ENCODE assay signal across 7 mouse cellular contexts in the genomic region with DNA sequence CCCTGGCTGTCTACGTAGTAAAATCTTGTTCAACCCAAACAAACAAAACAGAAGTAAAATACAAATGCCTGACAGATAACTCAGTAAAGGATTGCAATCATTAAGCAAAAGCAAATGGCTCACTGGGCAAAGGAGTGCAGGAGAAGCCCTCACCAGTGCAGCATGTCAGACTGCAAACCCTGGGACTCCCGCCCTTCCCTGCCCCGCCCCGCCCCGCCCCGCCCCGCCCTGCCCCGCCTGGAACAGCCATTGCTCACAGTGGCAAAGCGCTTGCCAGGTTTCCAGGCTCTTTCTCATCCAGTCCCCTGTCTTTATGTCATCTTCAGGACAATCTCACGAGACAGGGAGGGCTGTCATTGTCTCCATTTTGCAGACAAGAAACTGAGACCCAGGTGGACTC. TPM values are rescaled to one million over a fixed set of nuclear protein-coding genes. Genes with fewer than 3 reads are reported as not detected.
DNase-seq lines count a peak whose midpoint lies in the region; ATAC-seq and TF ChIP-seq lines count a peak whose summit lies in the region.

No protein-coding gene starts in this region.

- H3K4me1 ChIP-seq in lung, embryonic 14.5 days (ENCODE audit: insufficient read depth): peaks cover 9% of the 10 kb centered on the region; the same call in 1 of the 2 replicates
- H3K4me1 ChIP-seq in embryonic facial prominence, embryonic 14.5 days (ENCODE audit: control insufficient read depth, insufficient read depth, low read length): peaks cover 6% of the 10 kb centered on the region; the same call in 1 of the 2 replicates
- peaks cover 11% of the 10 kb centered on the region for H3K4me1 ChIP-seq in limb, embryonic 12.5 days (replicated peaks)
- no peaks in the 10 kb centered on the region for H3K4me1 ChIP-seq in stomach, embryonic 16.5 days (ENCODE audit: control insufficient read depth, insufficient read depth, low read length)
- H3K4me1 ChIP-seq in thymus, adult 2 months (replicated peaks; ENCODE audit: control insufficient read depth, insufficient read depth, low read length): no peaks in the 10 kb centered on the region

- no peak for TF ChIP-seq POLR2A in thymus, adult 2 months (IDR thresholded peaks at IDR 0.05; ENCODE audit: control insufficient read depth, extremely low read depth, insufficient read depth, low read length, poor library complexity)

- WGBS in lung, embryonic 14.5 days: 4% methylated on average over 9 of the region's 10 CpGs
- WGBS in embryonic facial prominence, embryonic 14.5 days: 7% methylated on average over 5 of the region's 10 CpGs
- 1% methylated on average over 10 of the region's 10 CpGs for WGBS in limb, embryonic 12.5 days
- WGBS in stomach, embryonic 16.5 days: 2% methylated on average over 9 of the region's 10 CpGs
- 9% methylated on average over 8 of the region's 10 CpGs for WGBS in thymus, adult 2 months

- no peak overlapping the region for H3K9ac ChIP-seq in lung, embryonic 14.5 days
- no peak overlapping the region for H3K9ac ChIP-seq in embryonic facial prominence, embryonic 14.5 days (ENCODE audit: low read depth, low read length)
- no peak overlapping the region for H3K9ac ChIP-seq in limb, embryonic 12.5 days (replicated peaks)
- H3K9ac ChIP-seq in stomach, embryonic 16.5 days (ENCODE audit: low read length): no peak overlapping the region

- no peak for TF ChIP-seq CTCF in lung, embryonic 14.5 days (IDR thresholded peaks at IDR 0.05; ENCODE audit: low read depth)
- TF ChIP-seq CTCF in thymus, adult 2 months (IDR thresholded peaks at IDR 0.05; ENCODE audit: borderline replicate concordance, control insufficient read depth, extremely low read depth, insufficient read depth, low read length, poor library complexity): no peak

- no peaks in the 10 kb centered on the region for H3K9me3 ChIP-seq in lung, embryonic 14.5 days (ENCODE audit: low read depth, low read length)
- no peaks in the 10 kb centered on the region for H3K9me3 ChIP-seq in embryonic facial prominence, embryonic 14.5 days (ENCODE audit: control insufficient read depth, low read length)
- H3K9me3 ChIP-seq in limb, embryonic 12.5 days: no peaks in the 10 kb centered on the region
- no peaks in the 10 kb centered on the region for H3K9me3 ChIP-seq in stomach, embryonic 16.5 days (replicated peaks; ENCODE audit: control insufficient read depth, low read length)

- no peak overlapping the region for H3K27ac ChIP-seq in lung, embryonic 14.5 days (ENCODE audit: low read depth)
- H3K27ac ChIP-seq in embryonic facial prominence, embryonic 14.5 days (replicated peaks; ENCODE audit: low read depth, low read length): no peak overlapping the region
- H3K27ac ChIP-seq in limb, embryonic 12.5 days: no peak overlapping the region
- no peak overlapping the region for H3K27ac ChIP-seq in stomach, embryonic 16.5 days (ENCODE audit: low read length)
- H3K27ac ChIP-seq in thymus, adult 2 months (ENCODE audit: control insufficient read depth, insufficient read depth, low read length): no peak overlapping the region

- peak overlapping the region; percentile 49 for H3K4me2 ChIP-seq in lung, embryonic 14.5 days
- H3K4me2 ChIP-seq in embryonic facial prominence, embryonic 14.5 days (ENCODE audit: low read depth, low read length): 0 out of 2 replicates have a peak overlapping the region, but pooled peaks have one; percentile 29
- H3K4me2 ChIP-seq in limb, embryonic 12.5 days: peak overlapping the region; percentile 28; the same call in 1 of the 2 replicates
- peak overlapping the region; percentile 16; the same call in 1 of the 2 replicates for H3K4me2 ChIP-seq in stomach, embryonic 16.5 days (ENCODE audit: low read depth, low read length)

- peak; percentile 38 for DNase-seq in lung, embryonic 14.5 days
- no peak for DNase-seq in lung, postnatal 25 days (ENCODE audit: low spot score)
- DNase-seq in embryonic facial prominence, embryonic 14.5 days (ENCODE audit: low spot score): no peak
- DNase-seq in thymus, adult 2 months: no peak
- DNase-seq in right cerebral cortex, postnatal 36 days (ENCODE audit: low spot score in 2 of 2): no peak

- H3K4me3 ChIP-seq in lung, embryonic 14.5 days (ENCODE audit: low read depth, low read length): no peak overlapping the region
- no peak overlapping the region for H3K4me3 ChIP-seq in embryonic facial prominence, embryonic 14.5 days (ENCODE audit: low read depth, low read length)
- no peak overlapping the region for H3K4me3 ChIP-seq in limb, embryonic 12.5 days (replicated peaks)
- no peak overlapping the region for H3K4me3 ChIP-seq in stomach, embryonic 16.5 days (replicated peaks; ENCODE audit: low read length)
- H3K4me3 ChIP-seq in thymus, adult 2 months (ENCODE audit: control insufficient read depth, insufficient read depth, low read length): no peak overlapping the region

- H3K36me3 ChIP-seq in lung, embryonic 14.5 days (ENCODE audit: insufficient read depth): no peaks in the 10 kb centered on the region
- no peaks in the 10 kb centered on the region for H3K36me3 ChIP-seq in embryonic facial prominence, embryonic 14.5 days (ENCODE audit: control insufficient read depth, insufficient read depth, low read length)
- H3K36me3 ChIP-seq in limb, embryonic 12.5 days: no peaks in the 10 kb centered on the region
- H3K36me3 ChIP-seq in stomach, embryonic 16.5 days (ENCODE audit: control insufficient read depth, insufficient read depth, low read length): no peaks in the 10 kb centered on the region
- no peaks in the 10 kb centered on the region for H3K36me3 ChIP-seq in thymus, adult 2 months (ENCODE audit: control insufficient read depth, insufficient read depth, low read length)

- H3K27me3 ChIP-seq in lung, embryonic 14.5 days (ENCODE audit: insufficient read depth, low read length): no peaks in the 10 kb centered on the region
- peaks cover 4% of the 10 kb centered on the region; the same call in 1 of the 2 replicates for H3K27me3 ChIP-seq in embryonic facial prominence, embryonic 14.5 days (replicated peaks; ENCODE audit: control insufficient read depth, insufficient read depth, low read length)
- peaks cover 57% of the 10 kb centered on the region for H3K27me3 ChIP-seq in limb, embryonic 12.5 days
- no peaks in the 10 kb centered on the region for H3K27me3 ChIP-seq in stomach, embryonic 16.5 days (ENCODE audit: control insufficient read depth, insufficient read depth, low read length)
- peaks cover 3% of the 10 kb centered on the region; the same call in 1 of the 2 replicates for H3K27me3 ChIP-seq in thymus, adult 2 months (ENCODE audit: control insufficient read depth, insufficient read depth, low read length)

- ATAC-seq in lung, embryonic 14.5 days (ENCODE audit: insufficient read depth): peak; percentile 30; the same call in 1 of the 2 replicates
- no peak for ATAC-seq in embryonic facial prominence, embryonic 14.5 days (ENCODE audit: low read depth)
- ATAC-seq in limb, embryonic 12.5 days (ENCODE audit: insufficient number of reproducible peaks, insufficient read depth, low FRiP score, low TSS enrichment, low read depth): no peak
- no peak for ATAC-seq in stomach, embryonic 16.5 days (ENCODE audit: insufficient read depth, low FRiP score)

RNA-seq across cellular contexts. Expression of gene Rnf38, which starts 16.1 kb away (rescaled TPM):
- 30.7 and 33.2 TPM in 2 replicates for polyA plus RNA-seq in lung, embryonic 14.5 days (2014; fragmentation: Nextera tagmentation; extraction: Ambion mirVana)
- polyA plus RNA-seq in embryonic facial prominence, embryonic 14.5 days (2014; fragmentation: Nextera tagmentation; extraction: Ambion mirVana): 22.5 and 24.3 TPM in 2 replicates
- 29.4 and 31.5 TPM in 2 replicates for polyA plus RNA-seq in limb, embryonic 12.5 days (2016; fragmentation: Nextera tagmentation; extraction: Ambion mirVana)
- 16.2 and 17.5 TPM in 2 replicates for polyA plus RNA-seq in stomach, embryonic 16.5 days (2015; fragmentation: Nextera tagmentation; extraction: Ambion mirVana)
- polyA plus RNA-seq in thymus, adult 2 months (2012; rRNA removed): 435 and 445 TPM in 2 replicates

RNA-seq across cellular contexts. Expression of gene Melk, which starts 51.0 kb away (rescaled TPM):
- polyA plus RNA-seq in lung, embryonic 14.5 days (2014; fragmentation: Nextera tagmentation; extraction: Ambion mirVana): 58.5 and 61.9 TPM in 2 replicates
- polyA plus RNA-seq in embryonic facial prominence, embryonic 14.5 days (2014; fragmentation: Nextera tagmentation; extraction: Ambion mirVana): 30.5 and 37.9 TPM in 2 replicates
- 54.9 and 55.2 TPM in 2 replicates for polyA plus RNA-seq in limb, embryonic 12.5 days (2016; fragmentation: Nextera tagmentation; extraction: Ambion mirVana)
- 39.6 and 39.7 TPM in 2 replicates for polyA plus RNA-seq in stomach, embryonic 16.5 days (2015; fragmentation: Nextera tagmentation; extraction: Ambion mirVana)
- polyA plus RNA-seq in thymus, adult 2 months (2012; rRNA removed): 5.3 and 7.7 TPM in 2 replicates

Comparison
In these comparisons a context has a peak if more than half of its experiments do, and no peak if none do; other contexts are left out.
1. RNA of gene Rnf38, which starts 16.1 kb away (polyA plus RNA-seq): 435 to 445 TPM in thymus, adult 2 months; 30.7 to 33.2 TPM in lung, embryonic 14.5 days, 29.4 to 31.5 TPM in limb, embryonic 12.5 days, 22.5 to 24.3 TPM in embryonic facial prominence, embryonic 14.5 days and 16.2 to 17.5 TPM in stomach, embryonic 16.5 days; every median in the first group is over 10 times any median in the second.
2. Peak in every context shown above with its lines, with median percentiles within 50 percentile points of each other: H3K4me2 ChIP-seq.